Mouse (Mus musculus): ENCODE data around the gene 2900092C05Rik. TPM values are rescaled to one million over a fixed set of nuclear protein-coding genes. Genes with fewer than 3 reads are reported as not detected.

Gene 2900092C05Rik
- polyA plus RNA-seq (2014; fragmentation: Nextera tagmentation; extraction: Ambion mirVana), result not detected in 2 replicates

- ATAC-seq (replicated peaks; ENCODE audit: low FRiP score, low TSS enrichment, low read depth) (no peak), DNase-seq (ENCODE audit: low spot score) (no peak)
- H3K9ac ChIP-seq (ENCODE audit: low read length), result no peak within 1 kb of the TSS
- WGBS, result 51% methylated on average over 2 of the region's 2 CpGs
- H3K9me3 ChIP-seq (ENCODE audit: control insufficient read depth, low read length), result no peaks in the 10 kb centered on the region
- H3K27me3 ChIP-seq (replicated peaks; ENCODE audit: control insufficient read depth, insufficient read depth, low read length), result no peaks in the 10 kb centered on the region
- no peaks in the 10 kb centered on the region for H3K4me1 ChIP-seq (replicated peaks; ENCODE audit: control insufficient read depth, insufficient read depth, low read length)
- no peak within 1 kb of the TSS for H3K4me3 ChIP-seq (ENCODE audit: low read depth, low read length)
- no peak within 1 kb of the TSS for H3K27ac ChIP-seq (ENCODE audit: low read depth)
- H3K36me3 ChIP-seq (ENCODE audit: control insufficient read depth, insufficient read depth, low read length), result no peaks in the 10 kb centered on the region
- no peak within 1 kb of the TSS for H3K4me2 ChIP-seq (ENCODE audit: low read length)
These were observed at the start of gene 2900092C05Rik for GRCm38 (mm10) chr7:12512217-12512616. Gene 2900092C05Rik, plus strand, starts transcription at chr7:12512517.

- Histone ChIP-seq H3K27ac (ENCODE audit: low read depth) (peak within 1 kb of the TSS; percentile 86), H3K36me3 (ENCODE audit: control insufficient read depth, insufficient read depth, low read length) (peaks cover 34% of the 10 kb centered on the region), H3K9ac (ENCODE audit: low read length) (peak within 1 kb of the TSS; percentile 98), H3K4me1 (replicated peaks; ENCODE audit: control insufficient read depth, insufficient read depth, low read length) (no peaks in the 10 kb centered on the region), H3K27me3 (replicated peaks; ENCODE audit: control insufficient read depth, insufficient read depth, low read length) (no peaks in the 10 kb centered on the region), H3K4me3 (ENCODE audit: low read depth, low read length) (peak within 1 kb of the TSS; percentile 97), H3K9me3 (ENCODE audit: control insufficient read depth, low read length) (peaks cover 17% of the 10 kb centered on the region), H3K4me2 (ENCODE audit: low read length) (peak within 1 kb of the TSS; percentile 42)
- peak; percentile 97 for ATAC-seq (replicated peaks; ENCODE audit: low FRiP score, low TSS enrichment, low read depth)
- peak; percentile 91 for DNase-seq (ENCODE audit: low spot score)
- under 1% methylated on average over 53 of the region's 53 CpGs for WGBS
These were observed 33.9 kb upstream of the 2900092C05Rik start, which contains the start of gene Zfp606 for GRCm38 (mm10) chr7:12478158-12479008. Gene Zfp606, plus strand, starts transcription at chr7:12478293.

GRCm38 (mm10) chr7:12479009-12479346 lies 33.3 kb upstream of the 2900092C05Rik start:
- peak; percentile 12; the same call in 1 of the 2 replicates for ATAC-seq (replicated peaks; ENCODE audit: low FRiP score, low TSS enrichment, low read depth)
- H3K36me3 ChIP-seq (ENCODE audit: control insufficient read depth, insufficient read depth, low read length), result peaks cover 40% of the 10 kb centered on the region
- H3K27ac ChIP-seq (ENCODE audit: low read depth), result peak overlapping the region; percentile 86; the same call in 1 of the 2 replicates

GRCm38 (mm10) chr7:12479525-12479924 lies 32.8 kb upstream of the 2900092C05Rik start:
- H3K27me3 ChIP-seq (replicated peaks; ENCODE audit: control insufficient read depth, insufficient read depth, low read length), result no peaks in the 10 kb centered on the region
- DNase-seq (ENCODE audit: low spot score), result no peak
- no peak for ATAC-seq (replicated peaks; ENCODE audit: low FRiP score, low TSS enrichment, low read depth)
- H3K36me3 ChIP-seq (ENCODE audit: control insufficient read depth, insufficient read depth, low read length), result peaks cover 46% of the 10 kb centered on the region
- peak overlapping the region; percentile 97 for H3K4me3 ChIP-seq (ENCODE audit: low read depth, low read length)
- peak overlapping the region; percentile 98; the same call in 1 of the 2 replicates for H3K9ac ChIP-seq (ENCODE audit: low read length)
- H3K9me3 ChIP-seq (ENCODE audit: control insufficient read depth, low read length), result peaks cover 17% of the 10 kb centered on the region
- H3K4me2 ChIP-seq (ENCODE audit: low read length), result peak overlapping the region; percentile 42
- H3K27ac ChIP-seq (ENCODE audit: low read depth), result no peak overlapping the region
- WGBS, result 80% methylated on average over 4 of the region's 4 CpGs
- no peaks in the 10 kb centered on the region for H3K4me1 ChIP-seq (replicated peaks; ENCODE audit: control insufficient read depth, insufficient read depth, low read length)

More at GRCm38 (mm10) chr7:12479009-12479346, 33.3 kb upstream of the 2900092C05Rik start:
- Histone ChIP-seq H3K9ac (ENCODE audit: low read length) (peak overlapping the region; percentile 98), H3K4me1 (replicated peaks; ENCODE audit: control insufficient read depth, insufficient read depth, low read length) (no peaks in the 10 kb centered on the region), H3K9me3 (ENCODE audit: control insufficient read depth, low read length) (peaks cover 17% of the 10 kb centered on the region), H3K4me3 (ENCODE audit: low read depth, low read length) (peak overlapping the region; percentile 97), H3K27me3 (replicated peaks; ENCODE audit: control insufficient read depth, insufficient read depth, low read length) (no peaks in the 10 kb centered on the region), H3K4me2 (ENCODE audit: low read length) (peak overlapping the region; percentile 42)
- WGBS, result 4% methylated on average over 7 of the region's 8 CpGs
- no peak for DNase-seq (ENCODE audit: low spot score)

- peaks cover 88% of the 10 kb centered on the region for H3K36me3 ChIP-seq (ENCODE audit: control insufficient read depth, insufficient read depth, low read length)
- H3K27ac ChIP-seq (ENCODE audit: low read depth), result no peak overlapping the region
- DNase-seq (ENCODE audit: low spot score), result no peak
- no peak for ATAC-seq (replicated peaks; ENCODE audit: low FRiP score, low TSS enrichment, low read depth)
- no peak overlapping the region for H3K4me3 ChIP-seq (ENCODE audit: low read depth, low read length)
- no peak overlapping the region for H3K4me2 ChIP-seq (ENCODE audit: low read length)
- H3K9ac ChIP-seq (ENCODE audit: low read length), result no peak overlapping the region
- H3K9me3 ChIP-seq (ENCODE audit: control insufficient read depth, low read length), result peaks cover 45% of the 10 kb centered on the region
- no peaks in the 10 kb centered on the region for H3K27me3 ChIP-seq (replicated peaks; ENCODE audit: control insufficient read depth, insufficient read depth, low read length)
- 98% methylated on average over 6 of the region's 6 CpGs for WGBS
- H3K4me1 ChIP-seq (replicated peaks; ENCODE audit: control insufficient read depth, insufficient read depth, low read length), result no peaks in the 10 kb centered on the region
These were observed 28.5 kb upstream of the 2900092C05Rik start for GRCm38 (mm10) chr7:12483771-12484170.

GRCm38 (mm10) chr7:12485956-12486355 lies 26.4 kb upstream of the 2900092C05Rik start:
- DNase-seq (ENCODE audit: low spot score) (no peak), ATAC-seq (replicated peaks; ENCODE audit: low FRiP score, low TSS enrichment, low read depth) (no peak)
- Histone ChIP-seq H3K4me3 (ENCODE audit: low read depth, low read length) (no peak overlapping the region), H3K27me3 (replicated peaks; ENCODE audit: control insufficient read depth, insufficient read depth, low read length) (no peaks in the 10 kb centered on the region), H3K36me3 (ENCODE audit: control insufficient read depth, insufficient read depth, low read length) (peaks cover 100% of the 10 kb centered on the region), H3K4me1 (replicated peaks; ENCODE audit: control insufficient read depth, insufficient read depth, low read length) (no peaks in the 10 kb centered on the region), H3K9me3 (ENCODE audit: control insufficient read depth, low read length) (peaks cover 55% of the 10 kb centered on the region), H3K4me2 (ENCODE audit: low read length) (no peak overlapping the region), H3K9ac (ENCODE audit: low read length) (no peak overlapping the region), H3K27ac (ENCODE audit: low read depth) (no peak overlapping the region)
- WGBS, result 97% methylated on average over 1 of the region's 1 CpGs

- no peak overlapping the region for H3K4me2 ChIP-seq (ENCODE audit: low read length)
- H3K4me3 ChIP-seq (ENCODE audit: low read depth, low read length), result no peak overlapping the region
- ATAC-seq (replicated peaks; ENCODE audit: low FRiP score, low TSS enrichment, low read depth) (no peak), DNase-seq (ENCODE audit: low spot score) (no peak)
- peaks cover 55% of the 10 kb centered on the region for H3K9me3 ChIP-seq (ENCODE audit: control insufficient read depth, low read length)
- H3K27ac ChIP-seq (ENCODE audit: low read depth), result no peak overlapping the region
- no peaks in the 10 kb centered on the region for H3K27me3 ChIP-seq (replicated peaks; ENCODE audit: control insufficient read depth, insufficient read depth, low read length)
- H3K9ac ChIP-seq (ENCODE audit: low read length), result no peak overlapping the region
- H3K36me3 ChIP-seq (ENCODE audit: control insufficient read depth, insufficient read depth, low read length), result peaks cover 100% of the 10 kb centered on the region
- no peaks in the 10 kb centered on the region for H3K4me1 ChIP-seq (replicated peaks; ENCODE audit: control insufficient read depth, insufficient read depth, low read length)
These were observed 25.6 kb upstream of the 2900092C05Rik start for GRCm38 (mm10) chr7:12486691-12487090.

- Histone ChIP-seq H3K27ac (ENCODE audit: low read depth) (no peak overlapping the region), H3K9me3 (ENCODE audit: control insufficient read depth, low read length) (no peaks in the 10 kb centered on the region), H3K4me2 (ENCODE audit: low read length) (no peak overlapping the region), H3K9ac (ENCODE audit: low read length) (no peak overlapping the region), H3K4me1 (replicated peaks; ENCODE audit: control insufficient read depth, insufficient read depth, low read length) (no peaks in the 10 kb centered on the region), H3K4me3 (ENCODE audit: low read depth, low read length) (no peak overlapping the region), H3K27me3 (replicated peaks; ENCODE audit: control insufficient read depth, insufficient read depth, low read length) (no peaks in the 10 kb centered on the region), H3K36me3 (ENCODE audit: control insufficient read depth, insufficient read depth, low read length) (no peaks in the 10 kb centered on the region)
- ATAC-seq (replicated peaks; ENCODE audit: low FRiP score, low TSS enrichment, low read depth) (no peak), DNase-seq (ENCODE audit: low spot score) (no peak)
- 64% methylated on average over 1 of the region's 1 CpGs for WGBS
These were observed 1.4 kb upstream of the 2900092C05Rik start for GRCm38 (mm10) chr7:12510913-12511312.

Data from intestine, embryonic 14.5 days (tissue).